Mouse (Mus musculus) liver, adult 2 months (tissue): ENCODE results near the gene Pard3. TPM values are rescaled to one million over a fixed set of nuclear protein-coding genes. Genes with fewer than 3 reads are reported as not detected.

Experiments
- DNase-seq: peaks from one replicate; pipeline ENCODE4 v3.0.0-alpha.2; 2011; ENCODE audit warnings: low read depth, low spot score; ENCODE audit errors: extremely low read depth
- H3K27ac ChIP-seq: fragments of 200-500 bp; replicated peaks from 2 replicates; pipeline ENCODE4 v1.5.1; 2012; ENCODE audit warnings: low read depth, mild to moderate bottlenecking, control low read depth, inconsistent platforms, low read length; ENCODE audit not compliant: insufficient read depth
- H3K27me3 ChIP-seq: fragments of 200-500 bp; 2 replicates; pipeline ENCODE4 v1.6.1; 2012; ENCODE audit warnings: mild to moderate bottlenecking, moderate library complexity, low read length, inconsistent platforms; ENCODE audit not compliant: control insufficient read depth, insufficient read depth
- H3K36me3 ChIP-seq: fragments of 200-500 bp; 2 replicates; pipeline ENCODE4 v1.6.1; 2012; ENCODE audit warnings: low read length, inconsistent platforms; ENCODE audit not compliant: control insufficient read depth, insufficient read depth
- H3K4me1 ChIP-seq: fragments of 200-500 bp; 2 replicates; pipeline ENCODE4 v1.6.1; 2011; ENCODE audit warnings: low read length; ENCODE audit not compliant: control insufficient read depth, insufficient read depth
- H3K4me3 ChIP-seq: fragments of 200-500 bp; 2 replicates; pipeline ENCODE4 v1.5.1; 2011; ENCODE audit warnings: low read depth, mild to moderate bottlenecking, control low read depth, low read length, moderate library complexity; ENCODE audit not compliant: insufficient read depth
- H3K79me2 ChIP-seq: fragments of 200-500 bp; 2 replicates; pipeline ENCODE4 v1.6.1; 2012; ENCODE audit warnings: inconsistent platforms, mild to moderate bottlenecking, low read length, moderate library complexity; ENCODE audit not compliant: control insufficient read depth, insufficient read depth
- H3K9ac ChIP-seq: fragments of 200-500 bp; 2 replicates; pipeline ENCODE4 v1.6.1; 2012; ENCODE audit warnings: low read depth, mild to moderate bottlenecking, control low read depth, inconsistent platforms, low read length
- CTCF ChIP-seq: fragments of 200-500 bp; IDR thresholded peaks from 2 replicates; pipeline ENCODE4 v1.5.1; 2011; ENCODE audit warnings: low read depth, low read length, control low read depth
- POLR2A ChIP-seq: fragments of 200-500 bp; IDR thresholded peaks from 2 replicates; pipeline ENCODE4 v1.6.1; 2011; ENCODE audit warnings: low read length, control low read depth; ENCODE audit not compliant: insufficient read depth; ENCODE audit errors: extremely low read depth
- WGBS: fragments of 180-500 bp; shearing (Covaris S2); methylation state at CpG from one replicate; pipeline ENCODE4 v1.1.7; 2018; 5-methylcytosine and 5-hydroxymethylcytosine counted together
- polyA plus RNA-seq: library from polyadenylated mRNA; depleted of rRNA; stranded (reverse); fragments of >200 nt; gene quantifications from 2 replicates; pipeline ENCODE4 v1.2.3, GENCODE M21; 2012
- total RNA-seq: library from RNA; depleted of rRNA; stranded (reverse); fragments of >200 nt; gene quantifications from 2 replicates; pipeline ENCODE4 v1.2.3, GENCODE M21; 2014

Pard3 gene
- total and polyA plus RNA-seq, 2 experiments: 47.4 to 61.4 TPM

- Histone ChIP-seq H3K27ac (no peak overlapping the region), H3K4me1 (peaks cover 6% of the 10 kb centered on the region), H3K4me3 (no peak overlapping the region), H3K79me2 (peaks cover 16% of the 10 kb centered on the region; the same call in 1 of the 2 replicates), H3K36me3 (no peaks in the 10 kb centered on the region), H3K27me3 (no peaks in the 10 kb centered on the region), H3K9ac (no peak overlapping the region)
- TF ChIP-seq POLR2A (no peak), CTCF (no peak)
- no peak for DNase-seq
- 50% methylated on average over 6 of the region's 6 CpGs for WGBS
These were observed 111.6 kb downstream of the Pard3 start for GRCm38 (mm10) chr8:127175160-127175836.

DNA sequence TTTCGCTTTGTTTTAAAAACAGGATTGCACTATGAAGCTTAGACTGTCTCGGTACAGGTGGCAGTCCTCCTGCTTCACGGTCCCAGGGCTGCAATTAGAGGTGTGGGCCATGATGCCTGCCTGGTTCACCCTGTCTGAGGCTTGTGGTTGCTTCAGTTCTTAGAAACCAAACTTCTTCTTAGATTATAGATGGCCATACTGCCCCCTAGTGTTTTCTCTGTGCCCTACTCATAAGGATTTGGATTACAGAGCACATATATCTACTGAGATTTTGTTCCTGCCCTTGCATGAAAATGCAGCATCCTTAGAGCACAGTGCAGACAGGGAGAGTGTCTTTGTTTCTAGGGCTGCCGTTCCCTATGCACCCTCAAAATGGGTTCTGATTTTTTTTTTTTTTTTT is 114.9 kb downstream of the Pard3 start:
- DNase-seq: peak; percentile 69
- H3K79me2 ChIP-seq: peaks cover 18% of the 10 kb centered on the region; the same call in 1 of the 2 replicates
- peaks cover 26% of the 10 kb centered on the region for H3K4me1 ChIP-seq
- 48% methylated on average over 4 of the region's 4 CpGs for WGBS
- H3K4me3 ChIP-seq: no peak overlapping the region
- TF ChIP-seq CTCF (peak; percentile 46), POLR2A (no peak)
- H3K27me3 ChIP-seq: no peaks in the 10 kb centered on the region
- no peaks in the 10 kb centered on the region for H3K36me3 ChIP-seq
- H3K27ac ChIP-seq: no peak overlapping the region
- no peak overlapping the region for H3K9ac ChIP-seq

DNA sequence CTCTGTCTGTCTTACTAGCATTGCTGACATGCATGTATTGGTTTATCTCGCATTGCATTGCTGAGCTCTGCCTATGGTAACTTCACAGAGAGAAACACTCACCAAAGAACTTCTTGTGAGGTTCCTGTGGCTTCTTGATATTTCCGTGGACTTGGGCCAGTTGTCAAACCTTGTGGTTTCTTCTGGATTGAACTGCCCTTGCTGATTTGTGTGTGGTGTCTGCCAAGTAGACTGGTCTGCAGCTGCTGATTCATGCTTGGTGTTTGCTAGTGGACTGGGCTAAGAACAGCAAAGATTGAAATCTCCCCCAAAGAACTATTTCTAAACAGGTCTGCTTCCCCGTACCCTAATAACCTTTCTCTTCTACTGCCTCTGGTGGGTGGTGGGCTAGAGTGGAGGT is 117.6 kb downstream of the Pard3 start:
- peak overlapping the region; percentile 25 for H3K27ac ChIP-seq
- DNase-seq: peak; percentile 66
- H3K9ac ChIP-seq: no peak overlapping the region
- H3K79me2 ChIP-seq: peaks cover 25% of the 10 kb centered on the region; the same call in 1 of the 2 replicates
- no peak overlapping the region for H3K4me3 ChIP-seq
- H3K27me3 ChIP-seq: no peaks in the 10 kb centered on the region
- H3K36me3 ChIP-seq: no peaks in the 10 kb centered on the region
- H3K4me1 ChIP-seq: peaks cover 40% of the 10 kb centered on the region
- WGBS: 49% methylated on average over 3 of the region's 3 CpGs
- TF ChIP-seq POLR2A (no peak), CTCF (no peak)

DNA sequence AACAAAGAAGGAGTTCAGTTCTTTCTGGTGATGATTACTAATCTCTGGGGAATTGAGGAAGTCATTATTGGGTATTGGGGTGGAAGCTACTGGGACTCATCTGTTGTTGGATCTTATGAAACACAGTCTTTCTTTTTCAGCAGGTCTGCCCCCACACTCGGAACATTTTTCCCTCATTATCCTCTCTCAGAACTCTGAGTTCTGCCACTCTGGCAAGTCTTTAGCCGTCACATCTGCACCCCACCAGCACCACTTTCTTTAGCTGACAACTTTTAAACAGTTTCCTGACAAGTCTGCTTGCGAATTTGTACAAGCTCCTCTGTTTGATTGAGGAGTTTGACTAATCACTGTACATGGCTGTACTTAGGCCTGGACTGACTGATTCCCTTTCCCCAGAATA is 118.4 kb downstream of the Pard3 start:
- WGBS: 84% methylated on average over 3 of the region's 3 CpGs
- Histone ChIP-seq H3K9ac (no peak overlapping the region), H3K4me1 (peaks cover 44% of the 10 kb centered on the region), H3K79me2 (peaks cover 32% of the 10 kb centered on the region; the same call in 1 of the 2 replicates), H3K4me3 (no peak overlapping the region), H3K36me3 (no peaks in the 10 kb centered on the region), H3K27me3 (no peaks in the 10 kb centered on the region), H3K27ac (0 out of 2 replicates have a peak overlapping the region, but pooled peaks have one; percentile 17)
- TF ChIP-seq POLR2A: no peak
- no peak for TF ChIP-seq CTCF
- DNase-seq: no peak

DNA sequence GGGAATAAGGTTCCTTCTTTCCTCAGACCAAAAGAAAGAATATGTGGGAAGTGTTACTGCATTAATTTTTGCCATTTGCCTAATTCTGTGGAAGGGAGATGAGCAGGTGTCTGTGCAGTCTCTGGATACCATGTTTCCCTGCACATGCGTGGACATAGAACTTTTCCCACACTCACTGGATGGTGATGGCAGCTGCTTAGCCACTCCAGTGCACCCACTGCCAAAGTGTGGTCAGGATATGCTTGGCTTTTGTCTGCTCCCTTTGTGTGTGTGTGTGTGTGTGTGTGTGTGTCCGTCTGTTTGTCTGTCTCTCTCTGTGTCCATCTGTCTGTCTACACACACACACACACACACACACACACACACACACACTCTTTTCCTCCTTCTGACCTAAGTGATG is 119.8 kb downstream of the Pard3 start:
- H3K4me3 ChIP-seq: no peak overlapping the region
- H3K27ac ChIP-seq: peak overlapping the region; percentile 60
- peaks cover 42% of the 10 kb centered on the region; the same call in 1 of the 2 replicates for H3K79me2 ChIP-seq
- DNase-seq: no peak
- no peak for TF ChIP-seq CTCF
- TF ChIP-seq POLR2A: no peak
- peaks cover 43% of the 10 kb centered on the region for H3K4me1 ChIP-seq
- WGBS: 20% methylated on average over 2 of the region's 2 CpGs
- peak overlapping the region; percentile 7; the same call in 1 of the 2 replicates for H3K9ac ChIP-seq
- no peaks in the 10 kb centered on the region for H3K27me3 ChIP-seq
- H3K36me3 ChIP-seq: no peaks in the 10 kb centered on the region

DNA sequence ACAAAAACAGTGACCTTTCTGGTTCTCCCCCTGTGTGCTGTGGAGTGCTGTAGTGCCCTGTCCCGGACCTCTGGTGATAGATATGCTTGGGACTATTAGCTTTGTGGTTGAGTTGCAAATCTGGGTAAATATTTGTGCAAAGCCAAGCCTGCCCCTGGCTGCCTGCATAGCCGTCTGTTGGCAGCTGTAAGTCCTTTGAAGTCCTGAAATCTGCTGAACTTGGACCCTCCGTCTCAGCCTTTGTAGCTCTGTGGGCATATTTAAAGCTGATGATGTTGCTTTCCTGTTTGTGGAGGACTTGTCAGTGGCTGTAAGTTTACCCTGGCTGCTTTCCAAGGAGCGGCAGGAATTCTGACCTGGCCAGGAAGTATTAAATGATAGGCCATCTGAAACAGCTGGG is 120.3 kb downstream of the Pard3 start:
- Histone ChIP-seq H3K4me3 (no peak overlapping the region), H3K79me2 (peaks cover 43% of the 10 kb centered on the region; the same call in 1 of the 2 replicates), H3K27ac (peak overlapping the region; percentile 60), H3K4me1 (peaks cover 42% of the 10 kb centered on the region), H3K27me3 (no peaks in the 10 kb centered on the region), H3K9ac (no peak overlapping the region), H3K36me3 (no peaks in the 10 kb centered on the region)
- WGBS: 10% methylated on average over 4 of the region's 4 CpGs
- peak; percentile 100 for DNase-seq
- TF ChIP-seq CTCF (no peak), POLR2A (no peak)
